Mouse (Mus musculus) monocyte, adult 59 days (primary cell): ENCODE measurements around the gene Bad. TPM values are rescaled to one million over a fixed set of nuclear protein-coding genes. Genes with fewer than 3 reads are reported as not detected.

Source experiments
- total RNA-seq, 2 experiments: library from RNA; stranded (reverse); gene quantifications; one replicate each; pipeline ENCODE4 v1.2.4; 2023

Gene Bad
- total RNA-seq, 2 experiments from 2014 or later = 23.4 to 30.4 TPM

Other genes with a start within 250 kb of the Bad start
- gene Rps6ka4, start 101.2 kb upstream of the Bad start, total RNA-seq = 10 to 100 TPM; 44.6 to 47.2 TPM
- 100 to 1,000 TPM in 1 of 2 experiments, 10 to 100 TPM in 1; 90.6 to 102 TPM for gene Ccdc88b, start 83.7 kb upstream of the Bad start, total RNA-seq
- gene Trmt112, start 32.2 kb upstream of the Bad start, total RNA-seq = 100 to 1,000 TPM; 148 to 158 TPM
- gene Prdx5, start 31.8 kb upstream of the Bad start, total RNA-seq = 100 to 1,000 TPM; 664 to 666 TPM
- 10 to 100 TPM; 51.8 to 51.9 TPM for gene Esrra, start 20.0 kb upstream of the Bad start, total RNA-seq
- gene Catsperz, start 16.5 kb upstream of the Bad start, total RNA-seq = not detected
- not detected for gene Kcnk4, start 7.3 kb upstream of the Bad start, total RNA-seq
- gene Gpr137, start 619 bp downstream of the Bad start, total RNA-seq = 10 to 100 TPM; 29.9 to 30.8 TPM
- 10 to 100 TPM; 54.6 to 62.8 TPM for gene Ppp1r14b, start 33.1 kb downstream of the Bad start, total RNA-seq
- 10 to 100 TPM; 33.4 to 35.2 TPM for gene Plcb3, start 34.6 kb downstream of the Bad start, total RNA-seq
- gene Fkbp2, start 38.6 kb downstream of the Bad start, total RNA-seq = 10 to 100 TPM; 46.1 to 59.4 TPM
- gene Vegfb, start 45.8 kb downstream of the Bad start, total RNA-seq = 10 to 100 TPM in 1 of 2 experiments, 1 to 10 TPM in 1; 9.7 to 12.2 TPM
- gene Dnajc4, start 50.7 kb downstream of the Bad start, total RNA-seq = 10 to 100 TPM; 22.5 to 25.3 TPM
- gene Nudt22, start 54.3 kb downstream of the Bad start, total RNA-seq = 10 to 100 TPM; 11.1 to 16.9 TPM
- 1 to 10 TPM; 1.4 to 1.9 TPM for gene Trpt1, start 54.3 kb downstream of the Bad start, total RNA-seq
- gene Fermt3, start 77.6 kb downstream of the Bad start, total RNA-seq = 100 to 1,000 TPM; 282 to 286 TPM
- 10 to 100 TPM; 61.2 to 64.6 TPM for gene Stip1, start 98.1 kb downstream of the Bad start, total RNA-seq
- gene Macrod1, start 114.9 kb downstream of the Bad start, total RNA-seq = 1 to 10 TPM; 6.4 to 8.0 TPM
- gene Flrt1, start 163.9 kb downstream of the Bad start, total RNA-seq = not detected